Mouse (Mus musculus) heart, embryonic 12.5 days (tissue): ENCODE measurements around the gene Gm20458. TPM values are rescaled to one million over a fixed set of nuclear protein-coding genes. Genes with fewer than 3 reads are reported as not detected.
A peak's percentile ranks its signal among the peaks of the same experiment; 100 is the strongest.

Experiments
- ATAC-seq: fragments of 200-750 bp; cut with Nextera tagmentation; 2 replicates; pipeline ENCODE4 v1.8.0; 2017; ENCODE audit warnings: moderate TSS enrichment, moderate library complexity; ENCODE audit not compliant: insufficient number of reproducible peaks, low FRiP score
- H3K27ac ChIP-seq: fragments of 300-500 bp; sonication (generic); 2 replicates; pipeline ENCODE4 v1.5.1; 2016; ENCODE audit warnings: mild to moderate bottlenecking, moderate library complexity; ENCODE audit not compliant: poor library complexity, severe bottlenecking
- H3K27me3 ChIP-seq: fragments of 300-500 bp; sonication (generic); replicated peaks from 2 replicates; pipeline ENCODE4 v1.6.1; 2016; ENCODE audit warnings: mild to moderate bottlenecking, moderate library complexity
- H3K36me3 ChIP-seq: fragments of 300-500 bp; sonication (generic); 2 replicates; pipeline ENCODE4 v1.6.1; 2016; ENCODE audit warnings: mild to moderate bottlenecking, moderate library complexity
- H3K4me1 ChIP-seq: fragments of 300-500 bp; sonication (generic); replicated peaks from 2 replicates; pipeline ENCODE4 v1.6.1; 2016; ENCODE audit warnings: mild to moderate bottlenecking
- H3K4me2 ChIP-seq: fragments of 300-500 bp; sonication (generic); 2 replicates; pipeline ENCODE4 v1.6.1; 2016; ENCODE audit warnings: mild to moderate bottlenecking, moderate library complexity
- H3K4me3 ChIP-seq: fragments of 300-500 bp; sonication (generic); 2 replicates; pipeline ENCODE4 v1.5.1; 2016; ENCODE audit warnings: mild to moderate bottlenecking
- H3K9ac ChIP-seq: fragments of 300-500 bp; sonication (generic); 2 replicates; pipeline ENCODE4 v1.6.1; 2016; ENCODE audit warnings: mild to moderate bottlenecking, moderate library complexity
- H3K9me3 ChIP-seq: fragments of 300-500 bp; sonication (generic); replicated peaks from 2 replicates; pipeline ENCODE4 v1.6.1; 2016; ENCODE audit warnings: mild to moderate bottlenecking, moderate library complexity
- WGBS: fragments of 180-500 bp; shearing (Covaris S2); methylation state at CpG from one replicate; pipeline ENCODE4 v1.1.7; 2016; 5-methylcytosine and 5-hydroxymethylcytosine counted together
- polyA plus RNA-seq: library from polyadenylated mRNA; unstranded; fragments of >200 nt; fragmentation: Nextera tagmentation; extraction: Ambion mirVana; gene quantifications from 2 replicates; pipeline ENCODE4 v1.2.1, GENCODE M21; 2016

The Gm20458 gene
- polyA plus RNA-seq, 1 experiment from 2014 or later: 16.9 TPM

GRCm38 (mm10) chr2:164434681-164435080, 26.1 kb upstream of the Gm20458 start:
- H3K4me2 ChIP-seq: no peak overlapping the region
- no peak overlapping the region for H3K27ac ChIP-seq
- H3K4me3 ChIP-seq: no peak overlapping the region
- H3K9me3 ChIP-seq: no peaks in the 10 kb centered on the region
- 0 out of 2 replicates have a peak, but pooled peaks cover under 1% of the 10 kb centered on the region for H3K27me3 ChIP-seq
- 71% methylated on average over 3 of the region's 3 CpGs for WGBS
- no peak overlapping the region for H3K9ac ChIP-seq
- H3K4me1 ChIP-seq: peaks cover 91% of the 10 kb centered on the region
- no peak for ATAC-seq
- 0 out of 2 replicates have a peak, but pooled peaks cover under 1% of the 10 kb centered on the region for H3K36me3 ChIP-seq

- no peak overlapping the region; the same call in 1 of the 2 replicates for H3K4me2 ChIP-seq
- no peak overlapping the region for H3K4me3 ChIP-seq
- no peaks in the 10 kb centered on the region for H3K36me3 ChIP-seq
- no peaks in the 10 kb centered on the region for H3K9me3 ChIP-seq
- 31% methylated on average over 5 of the region's 5 CpGs for WGBS
- 0 out of 2 replicates have a peak overlapping the region, but pooled peaks have one; percentile 3 for H3K27ac ChIP-seq
- H3K4me1 ChIP-seq: peaks cover 94% of the 10 kb centered on the region
- no peak overlapping the region for H3K9ac ChIP-seq
- no peaks in the 10 kb centered on the region for H3K27me3 ChIP-seq
- ATAC-seq: no peak
Observed at GRCm38 (mm10) chr2:164435216-164436090, 25.3 kb upstream of the Gm20458 start.

- Histone ChIP-seq H3K9ac (peak overlapping the region; percentile 21), H3K9me3 (no peaks in the 10 kb centered on the region), H3K4me1 (peaks cover 93% of the 10 kb centered on the region), H3K4me3 (no peak overlapping the region), H3K36me3 (no peaks in the 10 kb centered on the region), H3K27ac (peak overlapping the region; percentile 50), H3K27me3 (peaks cover 4% of the 10 kb centered on the region; the same call in 1 of the 2 replicates), H3K4me2 (peak overlapping the region; percentile 6; the same call in 1 of the 2 replicates)
- ATAC-seq: no peak
- WGBS: 23% methylated on average over 8 of the region's 8 CpGs
Observed at GRCm38 (mm10) chr2:164436215-164436913, 24.4 kb upstream of the Gm20458 start.

GRCm38 (mm10) chr2:164436961-164437360, 23.8 kb upstream of the Gm20458 start:
- Histone ChIP-seq H3K4me1 (peaks cover 93% of the 10 kb centered on the region), H3K9ac (peak overlapping the region; percentile 21), H3K27ac (peak overlapping the region; percentile 50; the same call in 1 of the 2 replicates), H3K9me3 (no peaks in the 10 kb centered on the region), H3K4me2 (0 out of 2 replicates have a peak overlapping the region, but pooled peaks have one; percentile 5), H3K36me3 (no peaks in the 10 kb centered on the region), H3K4me3 (no peak overlapping the region), H3K27me3 (peaks cover 4% of the 10 kb centered on the region; the same call in 1 of the 2 replicates)
- WGBS: 46% methylated on average over 3 of the region's 3 CpGs
- ATAC-seq: peak; percentile 34

GRCm38 (mm10) chr2:164437710-164438109, 23.1 kb upstream of the Gm20458 start:
- H3K36me3 ChIP-seq: no peaks in the 10 kb centered on the region
- H3K4me1 ChIP-seq: peaks cover 91% of the 10 kb centered on the region
- H3K27me3 ChIP-seq: peaks cover 4% of the 10 kb centered on the region; the same call in 1 of the 2 replicates
- WGBS: 63% methylated on average over 6 of the region's 6 CpGs
- H3K9me3 ChIP-seq: no peaks in the 10 kb centered on the region
- no peak overlapping the region for H3K9ac ChIP-seq
- no peak overlapping the region for H3K4me3 ChIP-seq
- no peak overlapping the region for H3K27ac ChIP-seq
- H3K4me2 ChIP-seq: no peak overlapping the region; the same call in 1 of the 2 replicates
- ATAC-seq: no peak

- H3K4me1 ChIP-seq: peaks cover 86% of the 10 kb centered on the region
- ATAC-seq: no peak
- H3K4me3 ChIP-seq: no peak overlapping the region
- no peak overlapping the region for H3K27ac ChIP-seq
- no peaks in the 10 kb centered on the region for H3K9me3 ChIP-seq
- H3K4me2 ChIP-seq: no peak overlapping the region; the same call in 1 of the 2 replicates
- 49% methylated on average over 8 of the region's 8 CpGs for WGBS
- peaks cover 4% of the 10 kb centered on the region; the same call in 1 of the 2 replicates for H3K27me3 ChIP-seq
- no peak overlapping the region for H3K9ac ChIP-seq
- H3K36me3 ChIP-seq: no peaks in the 10 kb centered on the region
Observed at GRCm38 (mm10) chr2:164438257-164438656, 22.5 kb upstream of the Gm20458 start.

- no peak for ATAC-seq
- H3K4me3 ChIP-seq: no peak overlapping the region
- H3K9ac ChIP-seq: no peak overlapping the region
- H3K4me2 ChIP-seq: no peak overlapping the region
- H3K36me3 ChIP-seq: no peaks in the 10 kb centered on the region
- H3K27ac ChIP-seq: no peak overlapping the region
- H3K4me1 ChIP-seq: peaks cover 88% of the 10 kb centered on the region
- 41% methylated on average over 3 of the region's 3 CpGs for WGBS
- no peaks in the 10 kb centered on the region for H3K9me3 ChIP-seq
- H3K27me3 ChIP-seq: peaks cover 4% of the 10 kb centered on the region; the same call in 1 of the 2 replicates
Observed at GRCm38 (mm10) chr2:164439001-164439421, 21.8 kb upstream of the Gm20458 start.

- ATAC-seq: no peak
- H3K4me3 ChIP-seq: no peak overlapping the region
- H3K27ac ChIP-seq: no peak overlapping the region
- no peak overlapping the region for H3K4me2 ChIP-seq
- 72% methylated on average over 5 of the region's 5 CpGs for WGBS
- H3K36me3 ChIP-seq: no peaks in the 10 kb centered on the region
- H3K4me1 ChIP-seq: peaks cover 78% of the 10 kb centered on the region
- peaks cover 4% of the 10 kb centered on the region; the same call in 1 of the 2 replicates for H3K27me3 ChIP-seq
- H3K9ac ChIP-seq: no peak overlapping the region
- H3K9me3 ChIP-seq: no peaks in the 10 kb centered on the region
Observed at GRCm38 (mm10) chr2:164440314-164440713, 20.5 kb upstream of the Gm20458 start.

GRCm38 (mm10) chr2:164441155-164441554, 19.6 kb upstream of the Gm20458 start:
- peaks cover 69% of the 10 kb centered on the region for H3K4me1 ChIP-seq
- no peak overlapping the region for H3K27ac ChIP-seq
- no peak for ATAC-seq
- peak overlapping the region; percentile 83 for H3K4me2 ChIP-seq
- peak overlapping the region; percentile 74; the same call in 1 of the 2 replicates for H3K4me3 ChIP-seq
- H3K9ac ChIP-seq: peak overlapping the region; percentile 86
- H3K36me3 ChIP-seq: no peaks in the 10 kb centered on the region
- H3K27me3 ChIP-seq: peaks cover 4% of the 10 kb centered on the region; the same call in 1 of the 2 replicates
- no peaks in the 10 kb centered on the region for H3K9me3 ChIP-seq
- WGBS: 37% methylated on average over 8 of the region's 8 CpGs

- ATAC-seq: no peak
- H3K9ac ChIP-seq: peak overlapping the region; percentile 86
- H3K4me2 ChIP-seq: peak overlapping the region; percentile 83
- H3K36me3 ChIP-seq: no peaks in the 10 kb centered on the region
- peaks cover 63% of the 10 kb centered on the region for H3K4me1 ChIP-seq
- peaks cover 4% of the 10 kb centered on the region; the same call in 1 of the 2 replicates for H3K27me3 ChIP-seq
- WGBS: 28% methylated on average over 7 of the region's 7 CpGs
- H3K4me3 ChIP-seq: peak overlapping the region; percentile 74
- no peak overlapping the region for H3K27ac ChIP-seq
- no peaks in the 10 kb centered on the region for H3K9me3 ChIP-seq
Observed at GRCm38 (mm10) chr2:164441731-164442130, 19.0 kb upstream of the Gm20458 start.
